Mouse (Mus musculus) left cerebral cortex, adult 8-10 months (tissue): ENCODE results near the gene Art5. TPM values are rescaled to one million over a fixed set of nuclear protein-coding genes. Genes with fewer than 3 reads are reported as not detected.
"Not testable (repeated sequence)": the region's sequence is repeated elsewhere in the genome, so short reads cannot be mapped to it uniquely, and the experiment has no call there.

Experiments
- DNase-seq, 2 experiments: peaks; one replicate each; pipeline ENCODE4 v3.0.0; 2022; ENCODE audit warnings: low spot score in 2 of 2
- total RNA-seq, 4 experiments: library from RNA; stranded (reverse); gene quantifications; 2 replicates each; pipeline ENCODE4 v1.2.4; 2022

Art5 gene
- total RNA-seq, 4 experiments from 2014 or later: 0.33 TPM; not detected in 3

DNA sequence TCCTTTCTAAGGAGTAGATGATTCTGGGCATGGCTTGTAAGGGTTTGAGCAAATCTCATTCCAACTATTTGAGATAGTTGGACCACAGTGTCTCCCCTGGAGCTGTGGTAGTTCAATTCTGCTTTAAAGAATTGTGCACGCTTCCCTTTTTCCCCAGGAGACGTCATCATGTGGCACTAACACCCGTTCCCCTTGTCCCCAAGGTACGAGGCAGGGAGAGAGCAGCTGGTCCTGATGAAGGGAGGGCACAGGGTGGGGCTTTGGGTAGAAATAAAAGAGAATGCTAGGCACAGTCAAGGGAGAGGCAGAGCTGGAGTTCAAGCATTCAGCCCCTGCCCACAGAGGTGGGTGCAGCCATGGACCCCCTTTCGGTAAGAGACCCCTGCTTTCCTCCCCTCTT lies 26.5 kb downstream of the Art5 start, which contains the start of gene Trpc2:
TSS of gene Trpc2 (plus strand) at position 301 of the 400 bp plus-strand sequence.
- DNase-seq: no peak

DNA sequence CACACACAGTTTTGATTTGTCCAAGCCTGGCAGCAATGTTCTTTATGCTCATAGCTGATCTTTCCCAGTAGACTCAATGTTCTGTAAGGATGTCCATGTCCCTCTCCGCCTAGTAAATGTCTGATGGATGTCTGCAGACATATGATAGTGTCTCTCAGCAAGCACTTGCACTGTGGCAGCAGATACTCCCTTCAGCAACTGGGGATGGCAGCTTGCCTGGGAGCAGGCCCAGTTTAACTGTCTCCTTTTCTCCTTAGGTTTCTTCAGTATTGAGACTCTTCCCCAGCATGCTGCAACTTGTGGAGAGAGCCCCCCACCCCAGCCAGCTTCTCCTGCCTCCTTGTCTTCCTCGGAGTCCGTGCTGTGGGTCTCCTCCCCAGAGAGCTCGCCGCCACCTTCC lies 27.5 kb downstream of the Art5 start:
- DNase-seq: no peak

DNA sequence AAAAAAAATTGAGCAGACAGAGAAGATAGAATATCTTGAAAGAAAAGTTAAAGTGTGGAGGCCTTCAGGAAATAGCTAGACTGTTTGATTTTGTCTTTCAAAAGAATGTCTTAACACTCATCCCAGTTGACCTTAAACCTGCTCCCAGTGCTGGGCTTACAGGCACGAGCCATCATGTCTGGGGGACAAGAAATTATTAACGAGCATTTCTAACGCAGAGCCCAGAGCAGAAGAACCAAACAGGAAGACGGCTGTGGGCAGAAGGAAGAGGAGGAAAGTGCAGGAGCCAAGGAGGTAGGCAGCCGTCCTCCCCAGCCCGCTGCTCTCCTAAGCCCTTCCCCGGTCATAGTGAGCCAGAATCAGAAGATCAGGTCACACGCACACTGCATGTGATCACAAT lies 29.0 kb downstream of the Art5 start:
- DNase-seq: no peak

DNA sequence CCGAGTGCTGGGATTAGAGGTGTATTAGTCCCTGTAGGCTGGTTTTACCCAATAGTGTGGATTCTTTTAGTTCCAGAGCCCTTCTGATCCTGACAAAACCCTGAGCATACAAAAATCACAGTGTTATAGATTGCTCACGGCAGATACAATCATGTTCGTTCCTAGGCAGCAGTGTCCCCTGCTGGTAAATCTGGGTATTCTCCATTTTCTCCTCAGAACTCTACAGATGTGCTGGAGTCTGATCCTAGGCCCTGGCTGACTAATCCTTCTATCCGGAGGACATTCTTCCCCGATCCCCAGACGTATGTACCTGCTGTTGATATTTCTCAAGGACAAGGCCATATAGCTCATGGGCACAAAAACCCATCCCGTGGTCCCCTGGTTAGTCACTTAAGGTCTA lies 30.8 kb downstream of the Art5 start:
- no peak for DNase-seq

GRCm38 (mm10) chr7:102076714-102077296 lies 32.5 kb downstream of the Art5 start:
- DNase-seq: no peak

DNA sequence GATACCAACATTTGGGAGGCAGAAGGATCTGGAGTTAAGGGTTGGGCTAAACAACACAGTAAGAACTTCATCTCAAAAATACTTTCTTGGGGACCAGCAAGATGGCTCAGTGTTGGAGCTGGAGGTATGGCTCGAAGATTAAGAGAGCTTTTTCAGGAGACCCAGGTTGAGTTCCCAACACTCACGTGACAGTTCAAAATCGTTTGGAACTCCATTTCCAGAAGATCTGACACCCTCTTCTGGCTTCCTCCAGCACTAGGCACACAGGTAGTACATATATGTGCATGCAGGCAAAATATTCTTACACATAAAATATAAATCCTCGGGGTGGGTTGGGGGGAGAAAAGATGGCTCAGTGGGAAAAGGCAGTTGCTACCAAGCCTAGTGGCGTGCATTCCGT lies 42.9 kb downstream of the Art5 start:
- DNase-seq: no peak

GRCm38 (mm10) chr7:102065046-102065891 lies 44.0 kb downstream of the Art5 start, which contains the start of the genes Rnf121, Xndc1 and Xntrpc:
TSS of gene Rnf121 (minus strand) at chr7:102065469.
TSS of gene Xndc1 (plus strand) at chr7:102065511.
TSS of gene Xntrpc (plus strand) at chr7:102065713.
- DNase-seq: peak; percentile 89 to 93

- no peak for DNase-seq
These were observed 44.6 kb downstream of the Art5 start for GRCm38 (mm10) chr7:102064655-102065045.

DNA sequence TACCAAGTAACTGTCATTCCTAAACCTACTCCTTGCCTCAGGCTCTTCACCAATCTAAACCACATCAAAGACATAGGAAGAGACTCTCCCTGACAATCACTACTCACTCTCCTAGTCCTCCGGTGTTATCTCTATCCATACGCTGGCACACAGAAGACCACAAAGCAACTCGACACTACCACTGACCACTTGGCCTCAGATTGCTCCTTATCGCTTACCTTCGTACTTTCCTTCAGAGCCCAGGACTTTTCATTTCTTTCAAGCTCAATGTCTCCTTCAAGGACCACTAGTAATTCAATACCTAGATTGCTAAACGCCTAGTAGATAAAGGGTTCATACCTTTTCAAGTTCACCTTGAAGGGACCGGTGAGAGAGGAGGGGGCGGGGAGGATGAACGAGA lies 45.4 kb downstream of the Art5 start:
- DNase-seq: no peak

DNA sequence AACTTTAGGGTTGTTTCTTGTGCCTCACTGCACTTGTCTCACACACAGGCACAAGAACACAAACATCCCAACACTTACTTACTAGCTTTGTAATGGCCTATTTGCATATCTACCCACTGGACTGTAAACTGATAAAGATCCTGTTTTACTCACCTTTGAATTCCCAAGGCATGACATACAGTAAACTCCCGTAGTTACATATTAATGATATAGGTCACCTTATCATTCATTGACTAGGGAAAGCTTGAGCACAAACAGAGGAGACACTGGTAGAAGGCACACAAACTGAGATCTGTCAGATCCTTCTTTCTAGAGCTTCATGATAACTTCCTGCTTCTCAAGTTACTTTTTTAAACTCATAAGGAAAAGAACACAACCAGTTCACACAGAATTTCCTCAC lies 47.1 kb downstream of the Art5 start:
- DNase-seq: no peak

DNA sequence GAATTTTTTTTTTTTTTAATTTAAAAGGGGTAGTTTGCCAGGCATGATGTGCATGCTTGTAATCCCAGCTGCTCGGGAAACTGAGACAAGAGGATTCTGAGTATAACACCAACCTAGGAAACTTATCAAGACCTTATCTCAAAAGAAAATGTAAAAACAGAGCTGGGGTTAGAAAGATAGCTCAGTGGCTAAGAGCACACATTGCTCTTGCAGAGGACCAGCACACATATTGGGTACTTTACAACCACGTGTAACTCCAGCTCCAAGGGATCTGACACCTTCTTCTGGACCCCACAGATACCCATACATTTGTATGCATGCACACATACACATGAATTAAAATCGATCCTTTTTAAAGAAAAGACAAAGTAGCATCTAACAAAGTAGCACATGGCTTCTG lies 47.9 kb downstream of the Art5 start:
- no peak for DNase-seq

- not testable (repeated sequence) for DNase-seq
These were observed 60.8 kb downstream of the Art5 start for GRCm38 (mm10) chr7:102048524-102048923.

Other genes with a start within 250 kb of the Art5 start
- gene Anapc15, start 245.8 kb downstream of the Art5 start, total RNA-seq: 10 to 100 TPM; 30.0 to 45.4 (median 32.9) TPM
- 1 to 10 TPM in 2 of 4 experiments, under 1 TPM in 2; 0.46 to 9.8 (median 1.2) TPM for gene Folr1, start 238.7 kb downstream of the Art5 start, total RNA-seq
- gene Lamtor1, start 203.6 kb downstream of the Art5 start, total RNA-seq: 10 to 100 TPM; 83.0 to 96.2 (median 90.5) TPM
- gene Tomt, start 203.1 kb downstream of the Art5 start, total RNA-seq: under 1 TPM in 2 of 4 experiments, not detected in 2; 0.13 to 0.32 TPM
- gene Lrrc51, start 175.6 kb downstream of the Art5 start, total RNA-seq: 1 to 10 TPM; 3.7 to 8.1 (median 5.8) TPM
- 100 to 1,000 TPM in 2 of 4 experiments, 10 to 100 TPM in 2; 98.8 to 108 (median 101) TPM for gene Numa1, start 175.4 kb downstream of the Art5 start, total RNA-seq
- 1 to 10 TPM; 6.6 to 8.1 (median 7.8) TPM for gene Il18bp, start 90.8 kb downstream of the Art5 start, total RNA-seq
- gene Rnf121, start 44.0 kb downstream of the Art5 start, total RNA-seq: 10 to 100 TPM; 45.4 to 51.5 (median 47.8) TPM
- gene Xndc1, start 44.0 kb downstream of the Art5 start, total RNA-seq: 10 to 100 TPM; 20.4 to 28.8 (median 24.4) TPM
- 1 to 10 TPM in 3 of 4 experiments, under 1 TPM in 1; 0.63 to 2.4 (median 1.5) TPM for gene Xntrpc, start 43.8 kb downstream of the Art5 start, total RNA-seq
- 1 to 10 TPM in 3 of 4 experiments, under 1 TPM in 1; 0.61 to 2.4 (median 1.3) TPM for gene Trpc2, start 26.4 kb downstream of the Art5 start, total RNA-seq
- gene Art1, start 7.7 kb downstream of the Art5 start, total RNA-seq: under 1 TPM in 3 of 4 experiments, not detected in 1; 0.25 to 0.46 (median 0.26) TPM
- gene Chrna10, start 7.3 kb upstream of the Art5 start, total RNA-seq: under 1 TPM; 0.46 to 0.99 (median 0.84) TPM
- 10 to 100 TPM; 40.7 to 43.0 (median 41.7) TPM for gene Nup98, start 100.7 kb upstream of the Art5 start, total RNA-seq
- 10 to 100 TPM; 23.7 to 28.9 (median 25.5) TPM for gene Pgap2, start 100.7 kb upstream of the Art5 start, total RNA-seq
- gene Rhog, start 146.6 kb upstream of the Art5 start, total RNA-seq: 10 to 100 TPM; 34.4 to 46.5 (median 39.2) TPM
- gene Stim1, start 158.3 kb upstream of the Art5 start, total RNA-seq: 10 to 100 TPM; 87.0 to 97.5 (median 94.7) TPM